Mouse (Mus musculus): Measurements from ENCODE around the gene Tmem216. TPM values are rescaled to one million over a fixed set of nuclear protein-coding genes. Genes with fewer than 3 reads are reported as not detected.

Tmem216 gene
- total and polyA plus RNA-seq, 2 experiments from 2014 or later = 26.9 to 46.4 TPM

- peak; percentile 70 for TF ChIP-seq CTCF (IDR thresholded peaks at IDR 0.05; ENCODE audit: low read depth)
- H3K4me3 ChIP-seq (ENCODE audit: low read depth, low read length) = no peak overlapping the region
- no peak for ATAC-seq
- no peaks in the 10 kb centered on the region for H3K9me3 ChIP-seq (ENCODE audit: low read length)
- WGBS = 45% methylated on average over 1 of the region's 1 CpGs
- peak; percentile 41 for DNase-seq
- H3K9ac ChIP-seq = no peak overlapping the region
- H3K27me3 ChIP-seq (ENCODE audit: insufficient read depth, low read length) = no peaks in the 10 kb centered on the region
- H3K27ac ChIP-seq (ENCODE audit: low read depth, low read length) = no peak overlapping the region
- H3K4me2 ChIP-seq (ENCODE audit: low read depth) = no peak overlapping the region
- peaks cover 15% of the 10 kb centered on the region for H3K36me3 ChIP-seq (ENCODE audit: insufficient read depth)
- H3K4me1 ChIP-seq (ENCODE audit: insufficient read depth) = no peaks in the 10 kb centered on the region; the same call in 1 of the 2 replicates
Measured at GRCm38 (mm10) chr19:10520355-10520754, 35.7 kb downstream of the Tmem216 start.

- Histone ChIP-seq H3K9ac (no peak overlapping the region), H3K4me2 (ENCODE audit: low read depth) (no peak overlapping the region), H3K36me3 (ENCODE audit: insufficient read depth) (peaks cover 33% of the 10 kb centered on the region), H3K4me1 (ENCODE audit: insufficient read depth) (no peaks in the 10 kb centered on the region), H3K9me3 (ENCODE audit: low read length) (no peaks in the 10 kb centered on the region), H3K4me3 (ENCODE audit: low read depth, low read length) (no peak overlapping the region), H3K27ac (ENCODE audit: low read depth, low read length) (no peak overlapping the region), H3K27me3 (ENCODE audit: insufficient read depth, low read length) (no peaks in the 10 kb centered on the region)
- WGBS = 82% methylated on average over 6 of the region's 6 CpGs
- no peak for TF ChIP-seq CTCF (IDR thresholded peaks at IDR 0.05; ENCODE audit: low read depth)
- no peak for ATAC-seq
- DNase-seq = no peak
Measured at GRCm38 (mm10) chr19:10510759-10511330, 45.2 kb downstream of the Tmem216 start.

GRCm38 (mm10) chr19:10502571-10502970 is 53.5 kb downstream of the Tmem216 start:
- Histone ChIP-seq H3K4me3 (ENCODE audit: low read depth, low read length) (no peak overlapping the region), H3K27me3 (ENCODE audit: insufficient read depth, low read length) (no peaks in the 10 kb centered on the region), H3K4me1 (ENCODE audit: insufficient read depth) (no peaks in the 10 kb centered on the region), H3K27ac (ENCODE audit: low read depth, low read length) (no peak overlapping the region), H3K36me3 (ENCODE audit: insufficient read depth) (peaks cover 44% of the 10 kb centered on the region), H3K4me2 (ENCODE audit: low read depth) (no peak overlapping the region), H3K9me3 (ENCODE audit: low read length) (no peaks in the 10 kb centered on the region), H3K9ac (no peak overlapping the region)
- ATAC-seq (peak; percentile 85), DNase-seq (peak; percentile 58)
- TF ChIP-seq CTCF (IDR thresholded peaks at IDR 0.05; ENCODE audit: low read depth) = peak; percentile 92
- WGBS = 5% methylated on average over 4 of the region's 4 CpGs

GRCm38 (mm10) chr19:10500581-10500980 is 55.5 kb downstream of the Tmem216 start:
- ATAC-seq (no peak), DNase-seq (no peak)
- peaks cover 36% of the 10 kb centered on the region for H3K36me3 ChIP-seq (ENCODE audit: insufficient read depth)
- H3K4me3 ChIP-seq (ENCODE audit: low read depth, low read length) = no peak overlapping the region
- no peak overlapping the region for H3K27ac ChIP-seq (ENCODE audit: low read depth, low read length)
- no peaks in the 10 kb centered on the region for H3K27me3 ChIP-seq (ENCODE audit: insufficient read depth, low read length)
- H3K4me2 ChIP-seq (ENCODE audit: low read depth) = no peak overlapping the region
- H3K4me1 ChIP-seq (ENCODE audit: insufficient read depth) = no peaks in the 10 kb centered on the region
- WGBS = 96% methylated on average over 8 of the region's 8 CpGs
- H3K9ac ChIP-seq = no peak overlapping the region
- no peak for TF ChIP-seq CTCF (IDR thresholded peaks at IDR 0.05; ENCODE audit: low read depth)
- no peaks in the 10 kb centered on the region for H3K9me3 ChIP-seq (ENCODE audit: low read length)

- no peak overlapping the region for H3K27ac ChIP-seq (ENCODE audit: low read depth, low read length)
- peaks cover 30% of the 10 kb centered on the region for H3K36me3 ChIP-seq (ENCODE audit: insufficient read depth)
- H3K9me3 ChIP-seq (ENCODE audit: low read length) = no peaks in the 10 kb centered on the region
- no peak for TF ChIP-seq CTCF (IDR thresholded peaks at IDR 0.05; ENCODE audit: low read depth)
- 57% methylated on average over 8 of the region's 8 CpGs for WGBS
- H3K4me1 ChIP-seq (ENCODE audit: insufficient read depth) = no peaks in the 10 kb centered on the region
- no peaks in the 10 kb centered on the region for H3K27me3 ChIP-seq (ENCODE audit: insufficient read depth, low read length)
- no peak overlapping the region for H3K4me2 ChIP-seq (ENCODE audit: low read depth)
- ATAC-seq (0 out of 2 replicates have a peak, but pooled peaks have one; percentile 13), DNase-seq (no peak)
- H3K4me3 ChIP-seq (ENCODE audit: low read depth, low read length) = no peak overlapping the region
- no peak overlapping the region for H3K9ac ChIP-seq
Measured at GRCm38 (mm10) chr19:10497512-10498160, 58.4 kb downstream of the Tmem216 start.

GRCm38 (mm10) chr19:10496976-10497375 is 59.1 kb downstream of the Tmem216 start:
- Histone ChIP-seq H3K9ac (no peak overlapping the region), H3K36me3 (ENCODE audit: insufficient read depth) (peaks cover 28% of the 10 kb centered on the region), H3K4me3 (ENCODE audit: low read depth, low read length) (no peak overlapping the region), H3K27ac (ENCODE audit: low read depth, low read length) (no peak overlapping the region), H3K4me2 (ENCODE audit: low read depth) (no peak overlapping the region), H3K9me3 (ENCODE audit: low read length) (no peaks in the 10 kb centered on the region), H3K4me1 (ENCODE audit: insufficient read depth) (no peaks in the 10 kb centered on the region), H3K27me3 (ENCODE audit: insufficient read depth, low read length) (no peaks in the 10 kb centered on the region)
- ATAC-seq (0 out of 2 replicates have a peak, but pooled peaks have one; percentile 28), DNase-seq (no peak)
- no peak for TF ChIP-seq CTCF (IDR thresholded peaks at IDR 0.05; ENCODE audit: low read depth)
- 34% methylated on average over 2 of the region's 2 CpGs for WGBS

GRCm38 (mm10) chr19:10495670-10496069 is 60.4 kb downstream of the Tmem216 start:
- H3K27ac ChIP-seq (ENCODE audit: low read depth, low read length) = no peak overlapping the region
- ATAC-seq = no peak
- H3K36me3 ChIP-seq (ENCODE audit: insufficient read depth) = peaks cover 15% of the 10 kb centered on the region
- H3K27me3 ChIP-seq (ENCODE audit: insufficient read depth, low read length) = no peaks in the 10 kb centered on the region
- no peak overlapping the region for H3K9ac ChIP-seq
- H3K4me2 ChIP-seq (ENCODE audit: low read depth) = no peak overlapping the region
- H3K4me3 ChIP-seq (ENCODE audit: low read depth, low read length) = no peak overlapping the region
- 97% methylated on average over 1 of the region's 1 CpGs for WGBS
- no peak for TF ChIP-seq CTCF (IDR thresholded peaks at IDR 0.05; ENCODE audit: low read depth)
- H3K4me1 ChIP-seq (ENCODE audit: insufficient read depth) = no peaks in the 10 kb centered on the region
- H3K9me3 ChIP-seq (ENCODE audit: low read length) = no peaks in the 10 kb centered on the region
- DNase-seq = no peak

All from forebrain, postnatal 0 days (tissue).